Mouse (Mus musculus) thymus, postnatal 0 days (tissue): ENCODE measurements around the gene Erf. TPM values are rescaled to one million over a fixed set of nuclear protein-coding genes. Genes with fewer than 3 reads are reported as not detected.
A peak's percentile ranks its signal among the peaks of the same experiment; 100 is the strongest.

Experiments used
- DNase-seq: peaks from one replicate; pipeline ENCODE4 v3.0.0-alpha.2; 2015; ENCODE audit warnings: low spot score
- microRNA-seq: library from miRNA; unstranded; fragments of <30 nt; microRNA quantifications from one replicate; pipeline ENCODE4, GENCODE M21; 2016; ENCODE audit warnings: borderline number of aligned reads
- polyA plus RNA-seq: library from polyadenylated mRNA; unstranded; fragments of >200 nt; fragmentation: Nextera tagmentation; extraction: Ambion mirVana; gene quantifications from 2 replicates; pipeline ENCODE4 v1.2.1, GENCODE M21; 2015

The Erf gene
- polyA plus RNA-seq, 1 experiment from 2014 or later, result 6.4 TPM

DNA sequence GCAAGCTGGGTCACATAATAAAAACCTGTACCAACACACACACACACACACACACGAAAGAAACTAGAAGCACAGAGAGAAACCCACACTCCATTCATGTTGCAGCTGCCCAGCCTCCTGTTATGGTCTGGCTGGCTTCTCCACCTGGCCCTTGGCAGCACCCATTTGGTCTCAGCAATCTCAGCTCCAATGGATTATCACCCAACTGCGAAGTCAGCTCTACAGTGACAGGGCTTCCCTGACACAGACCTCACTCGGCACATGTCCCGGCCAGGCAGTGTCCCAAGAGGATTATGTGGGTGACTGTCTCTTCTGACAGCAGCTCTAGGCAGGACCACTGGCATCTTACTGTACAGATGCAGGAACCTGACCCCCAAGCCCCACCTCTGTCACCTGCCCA is 40.1 kb downstream of the Erf start:
- DNase-seq, result no peak

DNA sequence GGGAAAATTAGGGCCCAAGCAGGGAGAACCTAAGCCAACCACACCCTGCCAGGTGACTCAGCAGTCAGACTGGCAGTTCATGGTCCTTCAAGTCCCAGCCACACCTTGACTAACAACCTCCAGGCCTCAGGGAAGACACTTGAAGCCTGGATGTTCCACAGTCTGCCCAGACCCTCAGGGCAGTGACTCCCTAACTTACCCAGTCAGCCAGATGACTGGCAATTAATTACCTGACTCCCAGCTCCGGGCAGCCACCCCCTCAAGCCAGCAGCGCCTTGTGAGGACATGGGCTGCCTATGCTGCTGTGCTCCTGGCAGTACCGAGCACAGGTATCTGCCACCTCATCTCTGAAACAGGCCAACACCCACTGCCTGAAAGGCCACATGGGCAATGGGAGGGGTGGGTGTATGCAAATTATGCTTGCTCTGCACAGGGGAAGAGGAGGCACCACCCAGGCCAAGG is 41.4 kb downstream of the Erf start:
- no peak for DNase-seq

DNA sequence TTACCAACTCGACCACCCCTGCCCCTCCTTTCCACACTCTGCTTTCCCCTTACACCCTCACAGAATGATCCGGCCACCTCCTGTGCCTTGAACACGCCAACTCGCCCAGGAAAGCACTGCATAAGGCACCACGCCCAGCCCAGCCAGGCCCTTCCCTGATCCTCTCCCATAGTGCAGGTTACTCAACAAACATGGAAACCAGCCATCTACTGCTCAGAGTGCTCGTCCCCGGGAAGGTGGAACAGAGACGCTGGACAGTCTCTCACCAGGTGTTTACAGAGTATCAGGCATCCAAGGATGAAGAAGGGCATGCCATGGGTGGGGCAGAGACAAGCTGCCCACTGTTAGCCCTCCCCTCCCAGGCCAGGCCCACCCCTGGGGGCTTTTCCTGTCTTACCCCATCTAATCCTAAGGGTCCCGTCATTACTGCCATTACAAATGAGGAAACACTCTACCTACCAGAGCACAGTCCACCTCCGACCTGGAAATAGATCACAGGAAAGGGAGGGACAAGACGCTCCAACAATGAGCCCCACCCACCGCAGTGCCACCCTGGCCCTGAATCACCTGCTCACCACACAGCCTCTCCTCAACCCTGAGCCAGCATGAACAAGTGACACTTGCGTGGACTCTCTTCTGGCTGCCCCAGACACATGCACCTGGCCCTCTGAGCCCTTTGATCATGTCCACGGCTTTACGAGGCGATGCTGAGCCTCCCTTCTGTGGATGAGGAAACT is 44.3 kb downstream of the Erf start:
- DNase-seq, result no peak

DNA sequence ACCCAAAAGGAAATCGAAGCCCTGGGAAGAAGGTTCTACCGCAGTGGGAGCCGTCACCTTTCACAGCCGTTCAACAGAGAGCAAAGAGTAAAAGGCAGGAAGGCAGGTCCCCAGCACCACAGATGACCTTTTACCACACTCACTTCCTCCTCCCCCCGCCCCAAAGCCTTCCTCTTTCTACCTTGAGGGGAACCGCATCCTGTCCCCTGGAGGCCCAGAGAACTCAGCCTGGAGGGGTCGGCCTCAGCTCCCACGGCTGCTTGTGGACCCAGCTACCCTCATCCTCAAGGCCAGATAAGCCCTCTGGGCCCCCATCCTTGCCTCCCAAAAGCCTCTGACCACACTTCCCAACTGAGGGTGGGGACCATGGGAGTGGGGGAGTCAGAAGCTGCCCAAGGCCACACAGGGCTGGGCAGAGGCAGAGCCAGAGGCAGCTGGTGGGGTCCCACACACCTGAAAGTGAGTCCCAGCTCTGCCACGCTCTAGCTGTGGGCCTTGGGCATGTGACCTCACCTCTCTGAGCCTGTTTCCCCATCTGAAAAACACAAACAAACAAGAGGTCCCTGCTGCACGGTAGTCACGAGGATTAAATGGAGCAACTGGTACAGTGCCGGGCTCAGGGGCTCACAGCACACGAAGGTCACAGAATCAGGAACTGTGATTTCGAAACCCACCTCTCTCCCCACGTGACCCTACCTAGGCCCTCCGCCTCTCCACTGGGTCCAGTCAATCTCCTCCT is 45.0 kb downstream of the Erf start:
- DNase-seq, result peak; percentile 91

DNA sequence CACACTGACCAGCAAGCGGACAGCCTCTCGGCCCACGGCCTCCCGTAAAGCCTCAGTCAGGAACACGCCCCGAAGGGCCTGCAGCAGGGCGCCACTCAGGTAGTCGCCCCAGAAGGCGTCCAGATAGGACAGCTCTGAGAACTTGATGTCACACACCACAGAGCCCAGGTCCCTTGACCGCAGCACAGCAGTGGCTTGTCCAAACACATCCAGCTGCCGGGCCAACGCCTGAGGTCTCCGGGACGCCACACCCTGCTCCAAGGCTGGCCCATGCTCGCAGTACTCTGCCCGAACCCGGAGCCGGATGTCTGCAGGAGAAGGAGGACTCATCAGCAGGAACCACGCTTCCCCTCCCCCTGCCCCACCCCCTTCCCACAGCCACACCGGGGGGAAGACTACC is 46.9 kb downstream of the Erf start:
- no peak for DNase-seq

DNA sequence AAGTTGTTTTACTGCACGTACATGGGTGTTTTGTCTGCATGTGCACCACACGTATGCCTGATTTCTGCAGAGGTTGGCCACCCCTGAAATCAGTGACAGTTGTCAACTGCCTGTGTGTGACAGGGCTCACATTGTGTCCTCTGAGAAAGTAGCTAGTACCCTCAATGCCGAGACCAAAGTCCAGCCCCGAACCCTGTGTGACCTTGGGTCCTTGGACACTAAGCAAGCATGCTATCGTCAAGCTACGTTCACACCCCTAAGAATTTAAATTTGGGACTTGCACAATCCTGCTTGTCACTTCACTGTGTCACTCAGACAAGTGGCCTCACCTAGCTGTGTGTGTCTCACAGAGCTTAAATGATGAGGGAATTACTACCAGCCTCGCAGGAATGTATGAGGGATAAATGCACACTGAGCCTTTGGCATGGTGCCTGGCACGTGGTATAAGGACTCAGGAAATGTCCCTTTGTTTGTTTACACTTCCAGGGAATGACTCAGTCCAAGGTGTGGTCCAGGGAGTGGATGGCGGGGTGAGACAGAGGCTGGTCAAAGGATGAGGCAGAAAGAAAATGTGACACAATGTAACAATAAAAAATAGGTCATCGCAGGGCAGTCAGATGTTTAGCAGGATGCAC is 53.1 kb downstream of the Erf start:
- DNase-seq, result no peak

DNA sequence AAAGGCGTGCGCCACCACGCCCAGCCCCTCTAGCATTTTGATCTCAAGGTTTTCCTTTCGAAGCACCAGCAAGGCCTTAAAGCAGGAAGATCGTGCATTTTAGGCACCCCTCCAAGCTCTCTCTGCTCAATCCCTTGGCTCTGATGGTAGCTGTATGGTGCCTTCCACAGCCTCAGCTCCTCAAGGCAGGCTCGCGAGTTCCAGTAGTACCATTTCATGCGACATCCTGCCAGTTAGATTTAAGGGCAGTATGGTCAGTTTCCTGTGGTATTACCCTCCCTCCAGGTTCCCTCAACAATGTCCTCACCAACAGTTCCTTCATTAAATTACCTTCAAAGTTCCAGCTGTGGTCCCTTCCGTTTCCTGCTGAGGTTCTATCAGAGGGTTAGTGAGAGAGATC is 54.5 kb downstream of the Erf start:
- DNase-seq, result no peak

DNA sequence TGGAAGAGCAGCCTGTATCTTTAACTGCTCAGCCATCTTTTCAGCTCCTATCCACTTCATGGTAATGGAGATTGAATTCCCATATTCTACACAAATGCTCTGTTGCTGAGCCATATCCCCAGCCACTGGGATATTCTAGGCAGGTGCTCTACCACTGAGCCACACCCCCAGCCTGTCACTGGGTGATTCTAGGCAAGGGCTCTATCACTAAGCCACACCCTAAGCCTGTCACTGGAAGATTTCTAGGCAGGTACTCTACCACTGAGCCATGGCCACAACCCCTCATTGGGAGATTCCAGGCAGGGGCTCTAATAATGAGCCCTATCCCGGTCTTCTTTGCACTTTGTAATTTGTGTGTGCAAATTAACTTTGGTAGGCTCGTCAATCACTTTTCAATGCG is 55.4 kb downstream of the Erf start:
- no peak for DNase-seq

Small RNA genes within 50 kb of the gene (microRNA-seq; reads per million reads assigned to microRNA genes)
- not detected for gene Mir7048

Other genes starting within 250 kb of the Erf start
- 1.7 TPM in 2 replicates for gene Atp1a3, start 244.8 kb downstream of the Erf start, polyA plus RNA-seq
- 0.80 and 1.2 TPM in 2 replicates for gene Grik5, start 178.4 kb downstream of the Erf start, polyA plus RNA-seq
- gene Zfp574, start 178.2 kb downstream of the Erf start, polyA plus RNA-seq, result 18.1 and 20.8 TPM in 2 replicates
- 1.5 and 1.9 TPM in 2 replicates for gene Pou2f2, start 71.0 kb downstream of the Erf start, polyA plus RNA-seq
- 28.4 and 32.8 TPM in 2 replicates for gene Dedd2, start 30.1 kb downstream of the Erf start, polyA plus RNA-seq
- gene Zfp526, start 29.3 kb downstream of the Erf start, polyA plus RNA-seq, result 2.7 and 3.1 TPM in 2 replicates
- gene Gsk3a, start 12.9 kb downstream of the Erf start, polyA plus RNA-seq, result 16.7 and 17.5 TPM in 2 replicates
- 28.4 and 37.2 TPM in 2 replicates for gene Cic, start 16.9 kb upstream of the Erf start, polyA plus RNA-seq
- gene Pafah1b3, start 47.2 kb upstream of the Erf start, polyA plus RNA-seq, result 142 TPM in 2 replicates
- gene Prr19, start 50.6 kb upstream of the Erf start, polyA plus RNA-seq, result 0.22 and 0.23 TPM in 2 replicates
- not detected in 2 replicates for gene Tmem145, start 55.3 kb upstream of the Erf start, polyA plus RNA-seq
- 1.9 and 2.0 TPM in 2 replicates for gene Megf8, start 66.4 kb upstream of the Erf start, polyA plus RNA-seq
- 4.1 and 11.4 TPM in 2 replicates for gene Cnfn, start 119.0 kb upstream of the Erf start, polyA plus RNA-seq
- 7.5 and 8.4 TPM in 2 replicates for gene Lipe, start 147.9 kb upstream of the Erf start, polyA plus RNA-seq
- gene Cxcl17, start 162.1 kb upstream of the Erf start, polyA plus RNA-seq, result 1.0 and 2.0 TPM in 2 replicates
- 2.0 and 2.5 TPM in 2 replicates for gene Ceacam1, start 226.8 kb upstream of the Erf start, polyA plus RNA-seq